Mouse (Mus musculus): ENCODE data around the gene Snx22. TPM values are rescaled to one million over a fixed set of nuclear protein-coding genes. Genes with fewer than 3 reads are reported as not detected.
A peak's percentile ranks its signal among the peaks of the same experiment; 100 is the strongest.

The Snx22 gene
- polyA plus RNA-seq, 1 experiment from 2014 or later: 8.9 TPM

DNA sequence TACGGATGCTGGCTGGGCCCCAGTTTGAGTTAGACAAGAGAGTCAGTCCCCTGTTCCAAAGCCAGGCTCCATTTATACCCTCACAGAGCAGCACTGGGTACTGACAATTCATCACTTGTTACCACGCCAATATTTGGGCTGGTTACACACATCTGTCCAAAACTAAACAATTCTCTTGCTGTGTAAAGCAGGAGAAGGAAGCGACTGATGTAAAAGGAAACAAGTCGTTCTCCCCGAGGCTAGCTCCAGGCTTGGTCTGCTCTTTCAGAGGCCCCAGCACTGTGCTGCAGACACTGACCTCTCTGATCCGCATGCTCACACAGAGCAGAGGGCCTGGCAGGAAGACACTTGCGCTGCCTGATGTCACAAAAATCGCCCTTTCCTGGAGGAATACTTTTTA lies 32.1 kb upstream of the Snx22 start:
- Histone ChIP-seq H3K27ac (ENCODE audit: low read depth, low read length) (no peak overlapping the region), H3K27me3 (ENCODE audit: control insufficient read depth, insufficient read depth, low read length) (no peaks in the 10 kb centered on the region), H3K4me3 (ENCODE audit: low read depth, low read length) (no peak overlapping the region), H3K36me3 (ENCODE audit: control insufficient read depth, insufficient read depth, low read length) (peaks cover 69% of the 10 kb centered on the region), H3K4me2 (ENCODE audit: low read depth, low read length) (no peak overlapping the region), H3K9ac (replicated peaks; ENCODE audit: low read depth, low read length) (no peak overlapping the region), H3K4me1 (ENCODE audit: control insufficient read depth, insufficient read depth, low read length) (no peaks in the 10 kb centered on the region), H3K9me3 (ENCODE audit: control insufficient read depth, low read length) (no peaks in the 10 kb centered on the region)
- peak; percentile 46; the same call in 1 of the 2 replicates for ATAC-seq (ENCODE audit: low read depth)
- WGBS: 74% methylated on average over 8 of the region's 8 CpGs

DNA sequence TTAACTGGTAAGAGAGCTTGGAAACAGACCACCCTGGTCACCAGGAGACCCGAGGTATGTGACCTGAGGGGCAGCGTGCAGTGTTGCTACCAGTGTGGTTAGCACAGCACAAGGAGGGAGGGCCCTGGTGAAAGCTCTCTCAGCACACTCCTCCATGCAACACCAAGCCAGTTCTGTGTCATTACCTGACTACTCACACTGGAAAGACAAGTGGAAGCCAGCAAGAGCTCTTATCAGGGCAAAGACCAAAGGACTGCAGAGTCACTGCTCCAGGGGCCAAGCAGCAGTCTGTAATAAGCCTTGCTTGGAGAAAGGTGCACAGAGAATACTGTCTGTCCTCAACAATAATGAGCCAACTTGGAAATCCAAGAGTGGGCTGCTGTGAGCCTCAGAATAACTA lies 23.1 kb upstream of the Snx22 start:
- H3K27ac ChIP-seq (ENCODE audit: low read depth, low read length): no peak overlapping the region
- H3K9me3 ChIP-seq (ENCODE audit: control insufficient read depth, low read length): no peaks in the 10 kb centered on the region
- WGBS: 87% methylated on average over 2 of the region's 2 CpGs
- H3K27me3 ChIP-seq (ENCODE audit: control insufficient read depth, insufficient read depth, low read length): no peaks in the 10 kb centered on the region
- no peak for ATAC-seq (ENCODE audit: low read depth)
- no peak overlapping the region for H3K4me2 ChIP-seq (ENCODE audit: low read depth, low read length)
- H3K36me3 ChIP-seq (ENCODE audit: control insufficient read depth, insufficient read depth, low read length): peaks cover 57% of the 10 kb centered on the region
- no peaks in the 10 kb centered on the region for H3K4me1 ChIP-seq (ENCODE audit: control insufficient read depth, insufficient read depth, low read length)
- H3K4me3 ChIP-seq (ENCODE audit: low read depth, low read length): no peak overlapping the region
- H3K9ac ChIP-seq (replicated peaks; ENCODE audit: low read depth, low read length): no peak overlapping the region

- no peaks in the 10 kb centered on the region for H3K27me3 ChIP-seq (ENCODE audit: control insufficient read depth, insufficient read depth, low read length)
- H3K4me3 ChIP-seq (ENCODE audit: low read depth, low read length): no peak overlapping the region
- no peak for ATAC-seq (ENCODE audit: low read depth)
- peaks cover 52% of the 10 kb centered on the region for H3K36me3 ChIP-seq (ENCODE audit: control insufficient read depth, insufficient read depth, low read length)
- no peaks in the 10 kb centered on the region for H3K4me1 ChIP-seq (ENCODE audit: control insufficient read depth, insufficient read depth, low read length)
- 79% methylated on average over 6 of the region's 6 CpGs for WGBS
- H3K9me3 ChIP-seq (ENCODE audit: control insufficient read depth, low read length): no peaks in the 10 kb centered on the region
- H3K9ac ChIP-seq (replicated peaks; ENCODE audit: low read depth, low read length): no peak overlapping the region
- H3K4me2 ChIP-seq (ENCODE audit: low read depth, low read length): no peak overlapping the region
- no peak overlapping the region for H3K27ac ChIP-seq (ENCODE audit: low read depth, low read length)
These were observed 22.1 kb upstream of the Snx22 start for GRCm38 (mm10) chr9:66091327-66092231.

DNA sequence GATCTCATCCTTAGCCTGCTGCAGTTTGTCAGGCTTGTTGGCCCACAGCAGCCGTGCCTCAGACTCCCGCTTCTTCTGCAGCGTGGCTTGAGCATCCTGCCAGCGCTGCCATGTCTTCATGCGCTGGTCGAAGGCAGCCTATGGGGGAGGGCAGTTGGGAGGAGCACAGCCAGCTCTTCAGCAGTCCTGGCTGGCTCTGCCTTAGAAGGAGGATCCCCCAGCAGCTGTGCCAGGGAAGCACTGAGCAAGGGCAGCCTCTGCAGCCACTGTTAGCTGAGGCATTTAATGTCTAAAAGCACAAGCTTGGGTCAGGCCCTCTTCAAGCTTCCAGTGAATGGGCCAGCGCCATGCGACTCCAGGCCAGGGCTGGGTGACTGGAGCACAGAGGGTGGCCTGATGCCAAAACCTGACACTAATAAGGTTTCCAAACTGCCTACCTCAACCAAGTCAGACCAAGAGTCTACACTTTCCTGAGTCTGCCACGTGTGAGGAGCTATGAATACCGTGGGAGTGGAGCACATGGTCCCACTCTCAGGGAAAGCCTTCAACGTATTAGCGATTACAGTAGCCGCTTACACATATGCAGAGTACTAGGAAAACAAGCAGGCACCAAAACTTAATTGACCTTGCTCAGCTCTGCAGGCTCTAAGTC lies 21.2 kb upstream of the Snx22 start:
- no peak overlapping the region for H3K9ac ChIP-seq (replicated peaks; ENCODE audit: low read depth, low read length)
- H3K4me2 ChIP-seq (ENCODE audit: low read depth, low read length): no peak overlapping the region
- H3K4me3 ChIP-seq (ENCODE audit: low read depth, low read length): no peak overlapping the region
- ATAC-seq (ENCODE audit: low read depth): no peak
- H3K4me1 ChIP-seq (ENCODE audit: control insufficient read depth, insufficient read depth, low read length): no peaks in the 10 kb centered on the region
- H3K27ac ChIP-seq (ENCODE audit: low read depth, low read length): no peak overlapping the region
- H3K9me3 ChIP-seq (ENCODE audit: control insufficient read depth, low read length): no peaks in the 10 kb centered on the region
- WGBS: 94% methylated on average over 13 of the region's 13 CpGs
- H3K36me3 ChIP-seq (ENCODE audit: control insufficient read depth, insufficient read depth, low read length): peaks cover 47% of the 10 kb centered on the region
- no peaks in the 10 kb centered on the region for H3K27me3 ChIP-seq (ENCODE audit: control insufficient read depth, insufficient read depth, low read length)

DNA sequence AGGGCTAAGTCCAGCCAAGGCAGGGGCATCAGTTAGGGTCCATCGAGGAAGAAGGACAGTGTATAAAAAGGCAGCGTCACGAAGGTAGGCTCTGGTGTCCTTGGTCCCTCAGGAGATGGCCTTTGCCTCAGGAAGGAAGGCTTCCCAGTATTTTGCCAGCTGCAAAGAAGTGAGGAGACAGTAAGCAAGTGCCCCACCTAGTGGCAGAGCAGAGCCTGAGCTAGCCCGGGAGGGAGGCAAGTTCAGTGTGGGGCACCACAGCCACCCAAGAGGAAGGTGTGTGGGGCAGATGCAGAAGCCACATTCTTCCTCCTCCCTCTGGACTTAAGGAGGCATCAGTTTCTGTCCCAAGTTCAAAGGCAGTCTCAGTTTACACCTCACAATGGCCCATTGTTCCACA lies 18.9 kb upstream of the Snx22 start:
- no peak overlapping the region for H3K27ac ChIP-seq (ENCODE audit: low read depth, low read length)
- H3K9me3 ChIP-seq (ENCODE audit: control insufficient read depth, low read length): no peaks in the 10 kb centered on the region
- 60% methylated on average over 4 of the region's 4 CpGs for WGBS
- no peaks in the 10 kb centered on the region for H3K27me3 ChIP-seq (ENCODE audit: control insufficient read depth, insufficient read depth, low read length)
- no peak for ATAC-seq (ENCODE audit: low read depth)
- H3K36me3 ChIP-seq (ENCODE audit: control insufficient read depth, insufficient read depth, low read length): peaks cover 39% of the 10 kb centered on the region
- H3K4me1 ChIP-seq (ENCODE audit: control insufficient read depth, insufficient read depth, low read length): no peaks in the 10 kb centered on the region
- H3K4me2 ChIP-seq (ENCODE audit: low read depth, low read length): no peak overlapping the region
- H3K9ac ChIP-seq (replicated peaks; ENCODE audit: low read depth, low read length): no peak overlapping the region
- no peak overlapping the region for H3K4me3 ChIP-seq (ENCODE audit: low read depth, low read length)

DNA sequence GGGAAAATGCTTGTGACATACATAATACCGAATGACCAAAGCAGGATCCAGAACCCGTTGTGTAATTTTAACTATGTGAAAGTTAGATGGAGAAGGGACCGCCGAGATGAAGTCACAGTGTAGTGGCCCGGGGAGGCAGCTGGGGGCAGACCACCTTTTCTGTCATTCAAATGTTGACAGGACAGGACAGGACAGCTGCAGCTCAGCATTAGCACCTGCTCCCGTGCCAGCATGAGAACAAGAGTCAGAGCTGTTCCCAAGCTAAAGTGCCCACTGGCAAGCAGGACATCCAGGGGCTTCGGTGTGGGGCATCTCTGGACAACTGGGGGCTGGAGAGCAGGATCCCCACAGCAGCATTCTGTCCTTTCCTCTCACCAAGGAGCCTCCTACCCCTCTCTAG lies 17.5 kb upstream of the Snx22 start:
- H3K27me3 ChIP-seq (ENCODE audit: control insufficient read depth, insufficient read depth, low read length): no peaks in the 10 kb centered on the region
- WGBS: 95% methylated on average over 7 of the region's 7 CpGs
- no peaks in the 10 kb centered on the region for H3K9me3 ChIP-seq (ENCODE audit: control insufficient read depth, low read length)
- H3K4me2 ChIP-seq (ENCODE audit: low read depth, low read length): no peak overlapping the region
- ATAC-seq (ENCODE audit: low read depth): no peak
- H3K4me1 ChIP-seq (ENCODE audit: control insufficient read depth, insufficient read depth, low read length): no peaks in the 10 kb centered on the region
- H3K36me3 ChIP-seq (ENCODE audit: control insufficient read depth, insufficient read depth, low read length): peaks cover 28% of the 10 kb centered on the region
- H3K4me3 ChIP-seq (ENCODE audit: low read depth, low read length): no peak overlapping the region
- H3K27ac ChIP-seq (ENCODE audit: low read depth, low read length): no peak overlapping the region
- H3K9ac ChIP-seq (replicated peaks; ENCODE audit: low read depth, low read length): no peak overlapping the region

DNA sequence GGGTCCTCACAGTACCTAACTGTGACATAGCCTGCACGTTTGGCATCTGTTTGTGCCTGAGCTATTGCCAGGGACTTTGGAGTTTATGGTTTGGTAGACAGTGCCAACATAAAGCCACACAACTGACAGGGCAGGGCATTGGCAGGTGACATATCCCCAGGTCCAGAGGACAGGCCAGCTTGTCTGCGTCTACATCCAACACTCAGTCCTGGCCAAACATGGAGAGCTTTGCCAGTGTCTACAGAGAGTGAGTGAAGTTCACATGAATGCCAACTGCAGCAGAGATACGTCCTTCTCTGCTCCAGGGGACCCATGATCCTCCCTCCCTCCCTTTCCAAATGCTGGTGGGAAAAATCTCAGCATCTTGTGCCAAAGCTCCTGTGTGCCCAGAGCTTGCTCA lies 14.7 kb upstream of the Snx22 start:
- Histone ChIP-seq H3K27ac (ENCODE audit: low read depth, low read length) (no peak overlapping the region), H3K4me3 (ENCODE audit: low read depth, low read length) (no peak overlapping the region), H3K27me3 (ENCODE audit: control insufficient read depth, insufficient read depth, low read length) (no peaks in the 10 kb centered on the region), H3K4me2 (ENCODE audit: low read depth, low read length) (no peak overlapping the region), H3K9ac (replicated peaks; ENCODE audit: low read depth, low read length) (no peak overlapping the region), H3K36me3 (ENCODE audit: control insufficient read depth, insufficient read depth, low read length) (peaks cover 9% of the 10 kb centered on the region; the same call in 1 of the 2 replicates), H3K4me1 (ENCODE audit: control insufficient read depth, insufficient read depth, low read length) (no peaks in the 10 kb centered on the region), H3K9me3 (ENCODE audit: control insufficient read depth, low read length) (no peaks in the 10 kb centered on the region)
- ATAC-seq (ENCODE audit: low read depth): no peak
- WGBS: 92% methylated on average over 3 of the region's 3 CpGs

DNA sequence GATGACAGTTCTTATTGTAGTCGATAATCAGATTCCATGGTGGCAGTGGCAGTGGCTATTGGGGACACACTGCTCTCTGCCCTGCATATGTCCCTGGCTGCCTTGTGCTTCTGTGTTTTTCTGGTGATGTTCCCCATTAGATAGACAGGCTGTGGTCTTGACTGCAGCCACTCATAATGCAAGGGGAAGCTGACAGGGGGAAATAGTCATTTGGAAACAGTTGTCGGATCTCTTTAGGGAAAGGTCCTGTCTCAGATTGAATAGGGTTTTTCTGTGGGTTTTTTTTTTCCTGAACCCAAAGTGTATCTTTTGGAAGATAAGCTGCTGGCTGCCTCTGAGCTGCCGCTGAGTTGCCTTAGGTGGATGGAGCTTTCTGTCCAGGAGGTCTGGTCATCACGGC lies 12.5 kb upstream of the Snx22 start:
- Histone ChIP-seq H3K4me3 (ENCODE audit: low read depth, low read length) (no peak overlapping the region), H3K36me3 (ENCODE audit: control insufficient read depth, insufficient read depth, low read length) (no peaks in the 10 kb centered on the region; the same call in 1 of the 2 replicates), H3K27me3 (ENCODE audit: control insufficient read depth, insufficient read depth, low read length) (no peaks in the 10 kb centered on the region), H3K9me3 (ENCODE audit: control insufficient read depth, low read length) (no peaks in the 10 kb centered on the region), H3K4me2 (ENCODE audit: low read depth, low read length) (no peak overlapping the region), H3K9ac (replicated peaks; ENCODE audit: low read depth, low read length) (no peak overlapping the region), H3K4me1 (ENCODE audit: control insufficient read depth, insufficient read depth, low read length) (0 out of 2 replicates have a peak, but pooled peaks cover 3% of the 10 kb centered on the region), H3K27ac (ENCODE audit: low read depth, low read length) (no peak overlapping the region)
- no peak for ATAC-seq (ENCODE audit: low read depth)
- 89% methylated on average over 4 of the region's 4 CpGs for WGBS

- H3K36me3 ChIP-seq (ENCODE audit: control insufficient read depth, insufficient read depth, low read length): no peaks in the 10 kb centered on the region; the same call in 1 of the 2 replicates
- no peak overlapping the region for H3K4me2 ChIP-seq (ENCODE audit: low read depth, low read length)
- ATAC-seq (ENCODE audit: low read depth): no peak
- WGBS: 58% methylated on average over 3 of the region's 3 CpGs
- H3K4me3 ChIP-seq (ENCODE audit: low read depth, low read length): no peak overlapping the region
- H3K27ac ChIP-seq (ENCODE audit: low read depth, low read length): no peak overlapping the region
- H3K4me1 ChIP-seq (ENCODE audit: control insufficient read depth, insufficient read depth, low read length): 0 out of 2 replicates have a peak, but pooled peaks cover 3% of the 10 kb centered on the region
- no peak overlapping the region for H3K9ac ChIP-seq (replicated peaks; ENCODE audit: low read depth, low read length)
- no peaks in the 10 kb centered on the region for H3K27me3 ChIP-seq (ENCODE audit: control insufficient read depth, insufficient read depth, low read length)
- no peaks in the 10 kb centered on the region for H3K9me3 ChIP-seq (ENCODE audit: control insufficient read depth, low read length)
These were observed 11.4 kb upstream of the Snx22 start for GRCm38 (mm10) chr9:66080804-66081459.

All from neural tube, embryonic 14.5 days (tissue).